Mouse (Mus musculus): Measurements from ENCODE around the gene Cstb.

Gene Cstb

DNA sequence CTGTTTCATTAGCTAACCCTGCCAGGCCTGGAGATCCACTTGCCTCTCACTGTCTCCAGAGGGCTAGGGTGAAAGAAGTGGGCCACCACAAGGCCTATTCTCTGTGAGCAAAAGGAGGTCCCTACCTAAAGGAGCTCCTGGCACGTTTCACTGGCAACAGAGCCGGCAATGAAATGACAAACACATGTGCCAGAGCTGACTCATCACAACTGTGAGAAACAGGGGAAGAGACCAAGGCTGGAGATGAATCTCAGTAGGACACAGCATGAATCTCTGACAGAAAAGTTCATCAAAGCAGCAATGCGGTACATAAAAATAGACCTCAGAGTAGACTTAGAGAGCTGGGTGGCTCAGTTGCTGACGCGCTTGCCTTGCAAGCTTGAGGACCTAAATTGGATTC lies 7.6 kb upstream of the Cstb start:
- no peak for DNase-seq (ENCODE audit: low spot score in 2 of 2)

DNA sequence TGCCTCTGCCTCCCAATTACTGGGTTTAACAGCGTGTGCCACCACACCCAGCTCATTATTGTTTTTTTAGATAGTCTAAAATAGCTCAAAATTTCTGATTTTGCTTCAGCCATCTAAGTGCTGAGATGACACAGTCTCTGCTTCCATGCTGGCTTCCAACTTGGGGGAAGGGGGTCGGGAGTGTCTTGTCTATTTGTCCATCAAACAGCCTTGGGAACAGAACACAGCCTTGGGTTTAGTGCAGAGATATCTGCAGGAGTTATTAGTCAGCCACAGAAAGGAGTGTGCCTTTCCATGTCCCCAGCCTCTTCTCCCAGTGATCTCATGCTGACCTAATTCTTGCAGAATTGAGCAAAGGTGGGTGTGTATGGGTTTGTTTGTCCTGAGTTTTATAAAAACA lies 6.7 kb upstream of the Cstb start:
- DNase-seq (ENCODE audit: low spot score in 2 of 2), result no peak

- DNase-seq (ENCODE audit: low spot score in 2 of 2), result no peak
Observed at GRCm38 (mm10) chr10:78420929-78421328, 4.5 kb upstream of the Cstb start.

DNA sequence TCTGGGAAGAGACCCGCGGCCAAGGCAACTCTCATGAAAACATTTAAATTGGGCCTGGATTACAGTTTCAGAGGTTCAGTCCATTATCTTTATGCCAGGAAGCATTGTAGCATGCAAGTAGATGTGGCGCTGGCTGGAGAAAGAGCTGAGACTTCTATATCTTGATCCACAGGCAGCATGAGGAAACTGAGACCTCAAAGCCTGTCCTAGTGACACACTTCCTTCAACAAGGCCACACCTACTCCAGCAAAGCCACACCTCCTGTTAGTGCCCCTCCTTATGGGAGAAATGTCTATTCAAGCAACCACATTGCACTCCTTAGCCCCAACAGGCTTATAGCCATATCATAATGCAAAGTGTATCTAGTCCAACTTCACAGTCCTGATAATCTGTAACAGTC lies 2.9 kb upstream of the Cstb start:
- no peak for DNase-seq (ENCODE audit: low spot score in 2 of 2)

GRCm38 (mm10) chr10:78426117-78426735 lies 757 bp downstream of the Cstb start:
- DNase-seq (ENCODE audit: low spot score in 2 of 2), result no peak

DNA sequence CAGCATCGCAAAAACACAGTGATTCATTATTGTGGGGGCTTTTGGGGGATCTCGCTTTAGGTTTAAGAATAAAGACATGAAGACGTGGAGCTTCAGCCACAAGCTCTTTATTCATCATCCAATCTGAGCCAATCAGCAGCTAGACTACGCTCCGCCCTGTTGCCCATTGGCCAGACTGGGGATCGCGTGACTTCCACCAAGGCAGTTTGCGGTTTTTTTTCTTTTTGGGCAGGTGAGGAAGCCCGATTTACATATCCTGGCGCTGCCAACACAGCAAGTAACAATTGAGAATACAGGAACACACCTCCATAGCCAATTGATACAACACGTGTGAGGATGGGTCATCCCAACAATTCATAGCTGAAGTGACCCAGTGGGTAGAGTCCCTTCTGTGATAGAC lies 2.6 kb downstream of the Cstb start:
- no peak for DNase-seq (ENCODE audit: low spot score in 2 of 2)

DNA sequence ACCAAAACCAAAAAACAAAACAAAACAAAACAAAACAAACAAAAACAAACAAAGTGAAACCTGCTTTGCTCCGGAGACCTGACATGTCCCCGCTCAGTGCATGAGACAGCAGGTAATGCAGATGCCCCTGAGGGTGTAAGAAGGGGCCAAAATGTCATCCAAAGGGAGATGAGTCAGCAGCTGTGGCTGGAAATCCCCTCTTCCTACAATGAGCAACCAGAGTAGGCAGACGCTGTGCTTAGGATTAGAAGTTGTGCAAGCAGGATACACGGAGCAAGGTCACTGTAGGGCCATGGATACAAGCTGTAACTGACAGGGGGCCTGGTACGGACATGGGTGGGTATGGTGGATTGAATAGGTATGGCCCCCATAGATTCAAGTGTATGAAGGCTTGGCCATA lies 3.7 kb downstream of the Cstb start:
- no peak for DNase-seq (ENCODE audit: low spot score in 2 of 2)

GRCm38 (mm10) chr10:78429776-78430175 lies 4.3 kb downstream of the Cstb start:
- no peak for DNase-seq (ENCODE audit: low spot score in 2 of 2)

GRCm38 (mm10) chr10:78432853-78433252 lies 7.4 kb downstream of the Cstb start:
- no peak for DNase-seq (ENCODE audit: low spot score in 2 of 2)

- peak; percentile 63 to 87 for DNase-seq (ENCODE audit: low spot score in 2 of 2)
Observed at GRCm38 (mm10) chr10:78438094-78438493, 12.6 kb downstream of the Cstb start.

DNA sequence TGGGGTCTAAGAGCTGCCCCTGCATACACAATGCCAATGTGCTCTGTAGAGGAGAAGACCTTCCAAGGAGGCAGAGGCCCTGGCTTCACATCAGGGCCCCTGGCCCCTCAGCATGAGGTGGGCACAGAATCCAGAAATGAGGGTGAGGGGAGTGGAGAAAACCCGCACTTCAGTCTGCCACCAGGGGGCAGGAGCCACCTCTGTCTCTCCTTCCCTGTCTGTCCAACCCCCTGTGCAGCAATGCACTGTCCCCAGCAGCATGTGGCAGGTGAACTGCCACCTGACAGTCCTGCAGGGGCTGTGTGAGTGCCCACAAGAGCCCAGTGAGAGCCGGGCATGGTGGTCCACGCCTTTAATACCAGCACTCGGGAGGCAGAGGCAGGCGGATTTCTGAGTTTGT lies 14.1 kb downstream of the Cstb start:
- DNase-seq (ENCODE audit: low spot score in 2 of 2), result no peak

GRCm38 (mm10) chr10:78439990-78440389 lies 14.5 kb downstream of the Cstb start:
- DNase-seq (ENCODE audit: low spot score in 2 of 2), result no peak

- DNase-seq (ENCODE audit: low spot score in 2 of 2), result no peak
Observed at GRCm38 (mm10) chr10:78440812-78441211, 15.3 kb downstream of the Cstb start.

GRCm38 (mm10) chr10:78441606-78442005 lies 16.1 kb downstream of the Cstb start:
- DNase-seq (ENCODE audit: low spot score in 2 of 2), result no peak

DNA sequence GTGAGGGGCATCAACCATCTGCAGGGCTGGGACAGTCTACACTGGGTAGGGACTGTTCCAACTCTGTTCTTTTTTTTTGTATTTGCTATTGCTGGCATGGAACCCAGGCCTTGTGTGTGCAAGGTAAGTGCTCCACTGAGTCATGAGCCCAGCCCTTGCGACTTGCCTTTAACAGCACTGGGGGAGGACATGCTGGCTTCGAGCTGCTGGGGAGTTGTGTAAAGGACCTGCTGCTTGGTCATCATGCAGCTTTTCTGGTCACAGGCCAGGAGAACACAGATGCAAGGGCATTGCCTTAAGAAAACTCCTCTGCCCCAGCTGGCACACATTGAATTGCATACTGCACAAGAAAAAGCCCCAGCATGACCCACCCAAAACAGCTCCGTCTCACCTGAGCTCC lies 16.8 kb downstream of the Cstb start:
- DNase-seq (ENCODE audit: low spot score in 2 of 2), result no peak

DNA sequence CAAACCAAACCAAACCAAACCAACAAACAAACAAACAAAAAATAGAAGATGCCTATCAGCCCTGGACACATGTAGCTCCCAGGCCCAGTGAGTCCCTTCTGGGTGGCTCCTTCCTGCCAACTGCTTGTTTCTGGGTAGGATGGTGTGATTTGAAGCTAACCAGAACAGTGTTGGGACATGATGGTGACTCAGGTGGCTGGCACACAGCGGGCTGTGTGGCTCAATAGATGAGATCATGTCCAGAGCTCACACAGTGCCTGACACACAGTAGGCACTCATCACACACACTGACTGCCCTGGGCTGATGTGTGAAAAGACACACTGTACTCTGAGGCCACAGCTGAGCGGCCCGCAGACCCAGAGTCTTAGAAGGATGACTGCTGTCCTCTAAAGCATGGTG lies 20.7 kb downstream of the Cstb start:
- DNase-seq (ENCODE audit: low spot score in 2 of 2), result no peak

GRCm38 (mm10) chr10:78447396-78447795 lies 21.9 kb downstream of the Cstb start:
- DNase-seq (ENCODE audit: low spot score in 2 of 2), result no peak

- DNase-seq (ENCODE audit: low spot score in 2 of 2), result no peak
Observed at GRCm38 (mm10) chr10:78450761-78451160, 25.3 kb downstream of the Cstb start.

- DNase-seq (ENCODE audit: low spot score in 2 of 2), result peak in 1 of 2 experiments; percentile 43
Observed at GRCm38 (mm10) chr10:78452641-78453040, 27.2 kb downstream of the Cstb start.

GRCm38 (mm10) chr10:78456696-78457095 lies 31.2 kb downstream of the Cstb start:
- DNase-seq (ENCODE audit: low spot score in 2 of 2), result no peak

DNA sequence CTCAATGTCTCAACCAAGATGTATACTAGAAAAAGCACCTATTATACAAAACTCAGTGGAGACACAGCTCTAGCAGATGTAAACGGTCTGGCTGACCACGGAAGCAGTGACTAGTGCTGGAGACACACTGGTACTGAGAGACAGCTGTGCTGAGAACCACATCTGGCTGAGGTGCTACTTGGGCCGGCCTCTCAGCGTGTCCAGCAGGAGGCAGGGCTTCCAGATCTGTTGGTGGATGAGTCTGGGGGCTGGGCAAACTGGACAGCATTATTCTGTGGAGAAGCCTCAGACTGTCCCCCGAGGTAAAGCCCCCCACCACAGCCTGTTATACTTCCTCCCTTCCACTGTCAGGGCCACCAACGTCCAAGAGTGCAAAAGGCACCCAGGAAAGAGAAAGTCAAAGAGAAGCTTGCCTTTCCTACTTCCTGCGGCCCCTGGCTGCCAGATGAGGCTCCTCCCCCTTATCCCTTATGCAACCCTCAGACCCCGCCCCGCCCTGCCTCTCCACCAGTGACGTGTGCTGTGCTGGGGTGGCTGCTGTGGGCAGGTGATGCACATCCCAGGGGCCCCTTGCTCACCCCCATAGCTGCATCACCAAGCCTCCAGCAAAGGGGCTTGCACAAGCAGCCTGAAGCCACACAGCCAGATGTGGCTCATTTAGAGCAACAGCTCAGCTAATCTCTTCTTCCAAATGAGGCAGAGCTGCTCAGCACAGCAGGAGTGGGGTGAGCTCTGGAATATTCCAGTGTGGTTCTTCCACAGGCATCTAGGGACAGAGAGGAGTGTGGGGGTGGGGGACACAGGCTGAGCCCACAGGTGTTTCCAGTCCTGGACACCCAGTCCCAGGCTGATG lies 32.3 kb downstream of the Cstb start:
- DNase-seq (ENCODE audit: low spot score in 2 of 2), result peak; percentile 61 to 75

- peak in 1 of 2 experiments; percentile 45 for DNase-seq (ENCODE audit: low spot score in 2 of 2)
Observed at GRCm38 (mm10) chr10:78458348-78459111, 33.1 kb downstream of the Cstb start.

- DNase-seq (ENCODE audit: low spot score in 2 of 2), result no peak
Observed at GRCm38 (mm10) chr10:78460463-78460862, 35.0 kb downstream of the Cstb start.
